Mouse (Mus musculus): ENCODE data around the gene Utp6. TPM values are rescaled to one million over a fixed set of nuclear protein-coding genes. Genes with fewer than 3 reads are reported as not detected.

The Utp6 gene
- polyA plus RNA-seq, 1 experiment from 2014 or later = 50.3 TPM

DNA sequence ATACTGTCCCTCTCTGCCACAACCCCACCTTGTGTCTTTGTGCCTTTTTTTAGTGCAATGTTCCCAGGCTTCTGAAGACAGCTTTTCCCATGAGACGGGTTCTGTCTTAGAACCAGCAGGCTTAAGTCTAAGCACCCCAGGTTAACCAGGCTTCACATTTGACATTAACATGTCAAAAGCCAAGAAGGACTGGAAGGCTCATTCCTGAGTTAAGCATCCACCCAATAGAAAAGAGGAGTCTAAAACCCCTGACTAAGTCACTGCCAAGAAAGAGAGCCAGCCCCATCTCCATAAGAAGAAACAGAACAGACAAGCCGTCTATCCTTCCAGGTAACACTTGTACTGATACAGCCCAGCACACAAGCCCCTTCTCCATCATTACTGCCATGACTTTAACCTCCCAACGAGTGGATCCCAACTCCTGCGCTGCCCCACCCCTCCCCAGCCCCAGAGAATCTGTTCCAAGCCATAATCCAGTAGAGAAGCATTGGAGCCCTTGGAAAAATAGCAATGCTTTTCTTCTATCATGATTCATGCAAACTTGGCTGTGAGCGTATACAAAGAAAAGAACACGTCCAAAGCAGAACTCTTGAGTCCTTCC lies 59.2 kb downstream of the Utp6 start:
- 85% methylated on average over 6 of the region's 6 CpGs for WGBS
- Histone ChIP-seq H3K27ac (no peak overlapping the region), H3K4me3 (replicated peaks) (no peak overlapping the region)

DNA sequence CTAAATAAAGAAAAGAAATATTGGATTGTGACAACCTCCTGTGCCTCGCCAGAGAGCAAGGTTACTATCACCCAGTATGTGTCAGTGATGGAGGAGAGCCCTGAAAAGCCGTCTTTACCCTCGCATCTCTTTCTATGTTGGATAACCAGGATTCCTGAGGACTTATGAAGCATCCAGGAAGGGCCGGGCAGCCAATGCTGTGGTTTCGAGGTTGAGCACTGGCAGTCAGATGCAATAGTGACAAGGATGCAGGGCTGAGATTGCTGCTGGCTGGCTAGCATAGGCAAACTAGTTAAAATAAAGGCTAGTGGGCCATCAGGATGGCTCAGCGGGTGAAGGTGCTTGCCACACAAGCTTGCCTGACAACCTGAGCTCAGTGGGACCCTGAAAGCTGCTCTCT lies 61.0 kb downstream of the Utp6 start:
- ATAC-seq (replicated peaks; ENCODE audit: low FRiP score) = no peak
- Histone ChIP-seq H3K9ac (no peak overlapping the region), H3K4me1 (no peaks in the 10 kb centered on the region), H3K4me2 (no peak overlapping the region), H3K4me3 (replicated peaks) (no peak overlapping the region), H3K36me3 (no peaks in the 10 kb centered on the region), H3K27ac (no peak overlapping the region), H3K27me3 (no peaks in the 10 kb centered on the region), H3K9me3 (replicated peaks) (no peaks in the 10 kb centered on the region)
- WGBS = 86% methylated on average over 6 of the region's 6 CpGs

More for the DNA sequence above, 59.2 kb downstream of the Utp6 start:
- Histone ChIP-seq H3K9ac (no peak overlapping the region), H3K36me3 (no peaks in the 10 kb centered on the region), H3K4me2 (no peak overlapping the region), H3K4me1 (no peaks in the 10 kb centered on the region), H3K9me3 (replicated peaks) (no peaks in the 10 kb centered on the region), H3K27me3 (no peaks in the 10 kb centered on the region)
- ATAC-seq (replicated peaks; ENCODE audit: low FRiP score) = no peak

DNA sequence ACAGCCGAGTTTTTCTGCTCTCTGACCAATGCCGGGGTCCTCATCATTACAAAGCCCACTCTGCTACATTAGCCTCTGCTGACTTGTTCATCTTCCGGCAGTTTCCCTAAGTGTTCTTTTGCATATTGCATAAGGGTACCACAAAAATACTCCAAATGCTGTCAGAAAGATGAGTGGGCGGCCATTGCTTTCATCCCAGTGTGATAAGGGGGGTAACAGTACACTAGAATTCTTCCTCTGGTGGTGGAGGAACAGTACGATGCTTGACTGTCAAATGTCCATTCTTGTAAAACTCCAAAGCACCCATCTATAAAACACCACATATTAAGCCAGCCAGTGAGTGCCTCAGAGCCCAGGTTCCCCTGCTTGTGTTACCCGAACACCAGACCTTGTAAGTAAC lies 69.9 kb downstream of the Utp6 start:
- no peaks in the 10 kb centered on the region for H3K27me3 ChIP-seq
- no peak overlapping the region for H3K27ac ChIP-seq
- no peaks in the 10 kb centered on the region for H3K4me1 ChIP-seq
- no peak overlapping the region for H3K4me3 ChIP-seq (replicated peaks)
- H3K36me3 ChIP-seq = no peaks in the 10 kb centered on the region
- H3K9me3 ChIP-seq (replicated peaks) = no peaks in the 10 kb centered on the region
- no peak overlapping the region for H3K9ac ChIP-seq
- 91% methylated on average over 6 of the region's 6 CpGs for WGBS
- H3K4me2 ChIP-seq = no peak overlapping the region
- ATAC-seq (replicated peaks; ENCODE audit: low FRiP score) = no peak

DNA sequence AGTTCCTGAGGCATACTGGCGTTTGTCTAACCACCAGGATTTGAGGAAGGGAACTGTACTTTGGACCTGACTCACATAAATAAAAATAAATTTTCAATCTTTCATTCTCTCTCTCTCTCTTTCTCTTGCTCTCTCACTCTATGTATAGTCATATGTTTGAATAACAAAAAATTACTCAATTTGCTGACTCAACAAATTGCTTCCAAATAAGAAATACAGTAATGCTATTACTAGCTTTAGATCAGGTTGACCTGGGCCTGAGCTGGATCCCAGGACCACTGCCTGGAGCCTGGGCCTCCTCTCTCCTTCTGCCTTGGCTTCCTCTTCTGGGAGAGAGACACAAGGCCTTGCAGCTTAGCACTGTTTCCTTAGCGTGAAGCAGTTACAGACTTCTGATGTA lies 71.4 kb downstream of the Utp6 start:
- 77% methylated on average over 2 of the region's 2 CpGs for WGBS

DNA sequence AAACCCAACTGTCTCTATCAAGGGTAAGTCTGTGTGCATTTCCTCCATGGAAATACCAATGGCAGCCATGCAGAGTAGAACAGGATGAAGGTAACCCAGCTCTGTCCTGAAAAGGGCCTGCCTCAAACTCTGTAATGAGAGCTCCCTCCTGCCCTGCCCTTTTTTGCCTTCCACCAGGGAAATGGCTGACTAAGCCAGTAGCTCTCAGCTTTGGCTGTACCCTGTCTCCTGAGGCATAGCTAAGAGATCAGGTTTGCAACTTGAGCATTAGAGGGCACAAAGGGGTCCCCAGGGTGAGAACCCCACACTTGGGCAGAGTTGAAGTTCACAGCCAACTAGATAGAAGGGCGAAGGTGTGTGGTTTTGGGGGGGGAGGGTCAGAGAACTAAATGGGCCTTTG lies 75.2 kb downstream of the Utp6 start:
- no peaks in the 10 kb centered on the region for H3K27me3 ChIP-seq
- no peaks in the 10 kb centered on the region for H3K36me3 ChIP-seq
- 62% methylated on average over 1 of the region's 1 CpGs for WGBS
- H3K9me3 ChIP-seq (replicated peaks) = no peaks in the 10 kb centered on the region
- peaks cover 5% of the 10 kb centered on the region; the same call in 1 of the 2 replicates for H3K4me1 ChIP-seq
- H3K4me2 ChIP-seq = no peak overlapping the region
- no peak overlapping the region for H3K27ac ChIP-seq
- no peak for ATAC-seq (replicated peaks; ENCODE audit: low FRiP score)
- no peak overlapping the region for H3K9ac ChIP-seq
- H3K4me3 ChIP-seq (replicated peaks) = no peak overlapping the region

More for the DNA sequence above, 71.4 kb downstream of the Utp6 start:
- Histone ChIP-seq H3K27me3 (no peaks in the 10 kb centered on the region), H3K9me3 (replicated peaks) (no peaks in the 10 kb centered on the region), H3K4me1 (0 out of 2 replicates have a peak, but pooled peaks cover 3% of the 10 kb centered on the region), H3K36me3 (no peaks in the 10 kb centered on the region), H3K4me3 (replicated peaks) (no peak overlapping the region), H3K27ac (no peak overlapping the region), H3K4me2 (no peak overlapping the region), H3K9ac (no peak overlapping the region)
- ATAC-seq (replicated peaks; ENCODE audit: low FRiP score) = no peak

DNA sequence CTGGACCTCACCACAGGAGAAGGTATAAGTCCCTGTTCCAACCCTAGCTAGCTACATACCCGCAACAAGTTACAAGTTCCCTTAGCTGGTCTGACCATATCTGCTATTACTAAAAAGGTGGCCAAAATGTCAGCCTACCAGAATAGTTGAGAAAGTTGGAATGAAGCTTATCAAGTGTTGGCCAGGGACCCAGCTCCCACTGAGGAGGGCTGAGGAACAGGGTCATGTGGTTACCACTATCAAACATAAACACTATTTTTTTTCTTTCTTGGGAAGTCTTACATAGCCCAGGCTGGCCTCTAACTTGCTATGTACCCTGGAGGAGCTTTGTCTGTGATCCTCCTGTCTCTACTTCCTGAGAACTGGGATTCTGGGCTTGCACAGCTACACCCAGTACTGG lies 75.8 kb downstream of the Utp6 start:
- no peak for ATAC-seq (replicated peaks; ENCODE audit: low FRiP score)
- no peak overlapping the region for H3K27ac ChIP-seq
- WGBS = 92% methylated on average over 1 of the region's 1 CpGs

DNA sequence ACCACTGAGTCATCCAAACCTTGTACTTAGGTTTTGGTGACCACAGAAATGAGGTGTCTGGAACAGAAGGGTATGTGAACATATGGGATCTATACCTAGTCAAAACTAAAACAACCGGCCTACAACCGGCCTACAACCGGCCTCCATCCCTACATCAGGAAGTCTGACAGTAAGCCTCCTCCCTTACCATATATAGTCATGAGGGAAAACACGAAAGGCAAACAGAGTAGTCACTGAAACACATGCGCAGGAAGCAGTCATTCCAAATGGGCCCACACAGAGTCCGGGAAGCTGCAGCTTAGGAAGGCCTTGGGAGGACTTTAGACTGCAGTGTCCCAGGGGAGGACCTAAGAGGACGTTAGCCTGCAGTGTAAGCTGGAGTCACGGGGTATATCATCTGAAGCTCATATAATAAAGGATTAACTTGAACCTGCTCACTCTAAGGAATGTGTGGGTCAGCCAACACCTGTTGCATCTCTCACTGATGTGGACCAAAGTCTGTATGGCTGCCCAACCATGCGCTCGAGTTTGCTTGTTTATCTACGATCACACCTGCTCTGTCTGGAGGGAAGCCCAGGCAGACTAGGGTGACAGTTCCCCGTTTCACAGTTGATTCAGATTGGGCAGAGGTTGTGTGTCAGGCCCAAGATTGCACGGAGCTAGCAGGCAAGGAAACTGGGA lies 76.3 kb downstream of the Utp6 start:
- ATAC-seq (replicated peaks; ENCODE audit: low FRiP score) = no peak; the same call in 1 of the 2 replicates
- Histone ChIP-seq H3K27ac (no peak overlapping the region), H3K4me1 (peaks cover 6% of the 10 kb centered on the region; the same call in 1 of the 2 replicates), H3K4me2 (no peak overlapping the region), H3K9me3 (replicated peaks) (no peaks in the 10 kb centered on the region), H3K9ac (no peak overlapping the region), H3K36me3 (no peaks in the 10 kb centered on the region), H3K4me3 (replicated peaks) (no peak overlapping the region), H3K27me3 (no peaks in the 10 kb centered on the region)
- 68% methylated on average over 13 of the region's 13 CpGs for WGBS

More for the DNA sequence above, 75.8 kb downstream of the Utp6 start:
- Histone ChIP-seq H3K9ac (no peak overlapping the region), H3K9me3 (replicated peaks) (no peaks in the 10 kb centered on the region), H3K4me1 (peaks cover 6% of the 10 kb centered on the region; the same call in 1 of the 2 replicates), H3K4me3 (replicated peaks) (no peak overlapping the region), H3K27me3 (no peaks in the 10 kb centered on the region), H3K4me2 (no peak overlapping the region), H3K36me3 (no peaks in the 10 kb centered on the region)

DNA sequence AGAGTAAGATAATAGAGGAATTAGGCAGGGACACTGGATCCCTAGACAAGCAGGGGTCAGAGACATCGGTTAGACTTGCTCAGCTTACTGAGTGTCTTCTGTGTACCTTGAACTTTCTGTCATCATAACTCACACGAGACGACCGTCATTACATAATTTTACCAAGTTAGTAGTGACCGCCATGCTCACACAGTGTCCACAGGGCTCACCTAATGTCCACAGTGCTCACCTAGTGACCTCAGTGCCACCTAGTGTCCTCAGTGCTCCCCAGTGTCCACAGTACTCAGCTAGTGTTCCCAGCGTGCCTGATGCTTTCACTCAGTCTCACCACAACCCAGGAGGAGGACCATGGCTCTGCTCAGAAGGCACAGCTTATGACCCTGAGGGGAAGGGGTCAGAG lies 77.4 kb downstream of the Utp6 start:
- 77% methylated on average over 6 of the region's 6 CpGs for WGBS
- ATAC-seq (replicated peaks; ENCODE audit: low FRiP score) = no peak
- H3K27ac ChIP-seq = no peak overlapping the region
- H3K4me1 ChIP-seq = peaks cover 6% of the 10 kb centered on the region; the same call in 1 of the 2 replicates
- H3K36me3 ChIP-seq = no peaks in the 10 kb centered on the region
- H3K9ac ChIP-seq = no peak overlapping the region
- H3K4me3 ChIP-seq (replicated peaks) = no peak overlapping the region
- H3K27me3 ChIP-seq = no peaks in the 10 kb centered on the region
- no peak overlapping the region for H3K4me2 ChIP-seq
- no peaks in the 10 kb centered on the region for H3K9me3 ChIP-seq (replicated peaks)

Other genes starting within 250 kb of the Utp6 start
- 20.9 and 23.7 TPM in 2 replicates for gene Suz12, start 30.7 kb upstream of the Utp6 start, polyA plus RNA-seq (2015; fragmentation: Nextera tagmentation; extraction: Ambion mirVana)
- 43.3 and 45.3 TPM in 2 replicates for gene Crlf3, start 118.6 kb upstream of the Utp6 start, polyA plus RNA-seq (2015; fragmentation: Nextera tagmentation; extraction: Ambion mirVana)
- 10.9 and 11.9 TPM in 2 replicates for gene Atad5, start 127.0 kb upstream of the Utp6 start, polyA plus RNA-seq (2015; fragmentation: Nextera tagmentation; extraction: Ambion mirVana)
- 36.3 and 36.8 TPM in 2 replicates for gene Tefm, start 179.8 kb upstream of the Utp6 start, polyA plus RNA-seq (2015; fragmentation: Nextera tagmentation; extraction: Ambion mirVana)
- 2.3 and 2.7 TPM in 2 replicates for gene Adap2, start 191.7 kb upstream of the Utp6 start, polyA plus RNA-seq (2015; fragmentation: Nextera tagmentation; extraction: Ambion mirVana)
- 10.1 and 11.6 TPM in 2 replicates for gene Rnf135, start 221.5 kb upstream of the Utp6 start, polyA plus RNA-seq (2015; fragmentation: Nextera tagmentation; extraction: Ambion mirVana)
- gene Rhot1, start 246.6 kb upstream of the Utp6 start, polyA plus RNA-seq (2015; fragmentation: Nextera tagmentation; extraction: Ambion mirVana) = 53.3 and 54.8 TPM in 2 replicates

All from kidney, embryonic 15.5 days (tissue).